Mouse (Mus musculus): ENCODE data around the gene Bcl2l11.

Gene Bcl2l11

GRCm38 (mm10) chr2:128139781-128140180 lies 13.9 kb downstream of the Bcl2l11 start:
- no peak for DNase-seq (ENCODE audit: low spot score)

- no peak for DNase-seq (ENCODE audit: low spot score)
These were observed 14.3 kb downstream of the Bcl2l11 start for GRCm38 (mm10) chr2:128140183-128140582.

- DNase-seq (ENCODE audit: low spot score): no peak
These were observed 18.2 kb downstream of the Bcl2l11 start for GRCm38 (mm10) chr2:128143992-128144391.

- no peak for DNase-seq (ENCODE audit: low spot score)
These were observed 19.6 kb downstream of the Bcl2l11 start for GRCm38 (mm10) chr2:128145433-128145832.

- DNase-seq (ENCODE audit: low spot score): no peak
These were observed 23.8 kb downstream of the Bcl2l11 start for GRCm38 (mm10) chr2:128149596-128149995.

GRCm38 (mm10) chr2:128152211-128152610 lies 26.4 kb downstream of the Bcl2l11 start:
- DNase-seq (ENCODE audit: low spot score): no peak

- no peak for DNase-seq (ENCODE audit: low spot score)
These were observed 27.2 kb downstream of the Bcl2l11 start for GRCm38 (mm10) chr2:128152845-128153550.

- DNase-seq (ENCODE audit: low spot score): no peak
These were observed 27.7 kb downstream of the Bcl2l11 start for GRCm38 (mm10) chr2:128153551-128153910.

- no peak for DNase-seq (ENCODE audit: low spot score)
These were observed 29.7 kb downstream of the Bcl2l11 start for GRCm38 (mm10) chr2:128155412-128156066.

GRCm38 (mm10) chr2:128156067-128156462 lies 30.2 kb downstream of the Bcl2l11 start:
- no peak for DNase-seq (ENCODE audit: low spot score)

GRCm38 (mm10) chr2:128156557-128157412 lies 30.9 kb downstream of the Bcl2l11 start:
- DNase-seq (ENCODE audit: low spot score): no peak

- no peak for DNase-seq (ENCODE audit: low spot score)
These were observed 33.0 kb downstream of the Bcl2l11 start for GRCm38 (mm10) chr2:128158734-128159410.

GRCm38 (mm10) chr2:128159619-128160125 lies 33.8 kb downstream of the Bcl2l11 start:
- DNase-seq (ENCODE audit: low spot score): no peak

GRCm38 (mm10) chr2:128163177-128163576 lies 37.3 kb downstream of the Bcl2l11 start:
- no peak for DNase-seq (ENCODE audit: low spot score)

GRCm38 (mm10) chr2:128166623-128167423 lies 41.0 kb downstream of the Bcl2l11 start:
- DNase-seq (ENCODE audit: low spot score): no peak

GRCm38 (mm10) chr2:128167930-128168329 lies 42.1 kb downstream of the Bcl2l11 start:
- no peak for DNase-seq (ENCODE audit: low spot score)

GRCm38 (mm10) chr2:128169486-128169885 lies 43.6 kb downstream of the Bcl2l11 start:
- no peak for DNase-seq (ENCODE audit: low spot score)

- no peak for DNase-seq (ENCODE audit: low spot score)
These were observed 44.1 kb downstream of the Bcl2l11 start for GRCm38 (mm10) chr2:128169972-128170371.

- no peak for DNase-seq (ENCODE audit: low spot score)
These were observed 44.8 kb downstream of the Bcl2l11 start for GRCm38 (mm10) chr2:128170614-128171013.

- DNase-seq (ENCODE audit: low spot score): no peak
These were observed 46.4 kb downstream of the Bcl2l11 start for GRCm38 (mm10) chr2:128172266-128172665.

- no peak for DNase-seq (ENCODE audit: low spot score)
These were observed 48.3 kb downstream of the Bcl2l11 start for GRCm38 (mm10) chr2:128174176-128174575.
